Mouse (Mus musculus) G1E (cell line): ENCODE measurements around the gene Ptprb.

Experiments used
- CTCF ChIP-seq: IDR thresholded peaks from 2 replicates; pipeline ENCODE4 v1.5.1; 2012; ENCODE audit warnings: low read depth, low read length, inconsistent platforms, mixed read lengths
- POLR2AphosphoS5 ChIP-seq: IDR thresholded peaks from 2 replicates; pipeline ENCODE4 v1.6.1; 2012; ENCODE audit warnings: low read depth, low read length, inconsistent platforms; ENCODE audit not compliant: insufficient replicate concordance
- TAL1 ChIP-seq: conservative IDR thresholded peaks from 2 replicates; pipeline ENCODE4 v1.6.1; 2012; ENCODE audit warnings: low read depth, low read length, inconsistent platforms, mixed read lengths

GRCm38 (mm10) chr10:116235299-116235698, 40.0 kb upstream of the Ptprb start:
- no peak for TF ChIP-seq TAL1
- no peak for TF ChIP-seq POLR2AphosphoS5
- TF ChIP-seq CTCF = no peak
